Mouse (Mus musculus) CH12.LX (cell line): ENCODE measurements around the gene Ddx20.

ENCODE experiments used
- CHD2 ChIP-seq: IDR thresholded peaks from 2 replicates; pipeline ENCODE4 v1.6.1; 2011; ENCODE audit warnings: low read length, improper control_type of control experiment
- MAX ChIP-seq: IDR thresholded peaks from 2 replicates; pipeline ENCODE4 v1.6.1; 2011; ENCODE audit warnings: low read length, improper control_type of control experiment
- MAZ ChIP-seq: IDR thresholded peaks from 2 replicates; pipeline ENCODE4 v1.6.1; 2012; ENCODE audit warnings: low read depth, mild to moderate bottlenecking, inconsistent platforms, low read length, improper control_type of control experiment, moderate library complexity
- MYC ChIP-seq: IDR thresholded peaks from 2 replicates; pipeline ENCODE4 v1.6.1; 2011; ENCODE audit warnings: low read depth, mild to moderate bottlenecking, improper control_type of control experiment, low read length
- NRF1 ChIP-seq: IDR thresholded peaks from 2 replicates; pipeline ENCODE4 v1.6.1; 2014; ENCODE audit warnings: low read depth, mild to moderate bottlenecking, inconsistent platforms, low read length, improper control_type of control experiment, moderate library complexity

- TF ChIP-seq CHD2 (no peak), NRF1 (no peak), MAZ (no peak), MAX (no peak), MYC (no peak)
Measured at GRCm38 (mm10) chr3:105722510-105722909, 35.1 kb upstream of the Ddx20 start.
